Mouse (Mus musculus): ENCODE measurements at regions not wholly inside any gene's neighbourhood (a gene's known extent, or its start where the extent isn't known, plus 50 kb on each side); places are given as distances from the start of the nearest gene placed in this dataset.

DNA sequence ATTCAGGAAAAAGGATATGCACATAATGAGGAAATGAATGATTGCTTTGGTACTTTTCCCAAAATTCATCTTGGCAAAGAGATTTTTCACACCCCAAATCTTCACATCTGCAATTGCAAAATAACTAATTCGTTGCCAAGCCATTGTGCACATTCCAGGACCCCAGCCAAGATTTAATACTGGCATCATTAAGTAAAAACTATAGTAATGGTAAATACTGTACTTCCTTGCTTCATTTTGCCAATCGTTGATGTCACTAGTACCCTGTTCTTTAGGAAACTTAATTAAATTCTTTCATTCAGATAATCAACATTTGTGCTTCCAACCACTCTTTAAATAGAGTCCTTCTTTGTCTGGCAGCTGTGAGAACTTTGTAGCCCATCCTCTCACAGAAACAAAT lies 303.6 kb downstream of the Arl4a start:
- in situ Hi-C loops (cut with MboI; ENCODE audit: low sequenced_read_pairs in 2 of 2, unreplicated experiment in 2 of 2): no loop called here
- Histone ChIP-seq H3K27ac (ENCODE audit: insufficient read depth, low read depth, low read length, poor library complexity, severe bottlenecking) (no peak overlapping the region), H3K4me3 (ENCODE audit: insufficient read depth in 1 of 2, low read depth in 1 of 2, low read length in 2 of 2, poor library complexity in 1 of 2, severe bottlenecking in 1 of 2) (no peak overlapping the region), H3K9ac (ENCODE audit: insufficient read depth, low read depth, low read length, poor library complexity, severe bottlenecking) (no peak overlapping the region), H3K9me3 (ENCODE audit: control insufficient read depth, insufficient read depth, low read depth, low read length) (no peaks in the 10 kb centered on the region), H3K4me1 (ENCODE audit: control insufficient read depth in 2 of 2, insufficient read depth in 2 of 2, low read length in 2 of 2, poor library complexity in 1 of 2) (no peaks in the 10 kb centered on the region), H3K36me3 (ENCODE audit: control insufficient read depth, insufficient read depth, low read length, poor library complexity, severe bottlenecking) (no peaks in the 10 kb centered on the region)
- no peak for TF ChIP-seq CHD2 (IDR thresholded peaks at IDR 0.05; ENCODE audit: low read depth, low read length)
- no peak for TF ChIP-seq ZC3H11A (IDR thresholded peaks at IDR 0.05; ENCODE audit: borderline replicate concordance, low read depth, low read length)
- TF ChIP-seq MAFK (IDR thresholded peaks at IDR 0.05; ENCODE audit: insufficient read depth, low read depth, low read length): no peak
- no peak for TF ChIP-seq HCFC1 (IDR thresholded peaks at IDR 0.05; ENCODE audit: borderline replicate concordance, insufficient read depth, low read length)
- no peak for TF ChIP-seq ZNF384 (IDR thresholded peaks at IDR 0.05; ENCODE audit: low read depth, low read length)
- no peak for DNase-seq (ENCODE audit: low read depth, low spot score)

- no peaks in the 10 kb centered on the region for H3K9me3 ChIP-seq (ENCODE audit: control insufficient read depth, insufficient read depth, low read depth, low read length)
- no peak for TF ChIP-seq HCFC1 (IDR thresholded peaks at IDR 0.05; ENCODE audit: borderline replicate concordance, insufficient read depth, low read length)
- TF ChIP-seq ZNF384 (IDR thresholded peaks at IDR 0.05; ENCODE audit: low read depth, low read length): no peak
- no peak for TF ChIP-seq ZC3H11A (IDR thresholded peaks at IDR 0.05; ENCODE audit: borderline replicate concordance, low read depth, low read length)
- no peaks in the 10 kb centered on the region for H3K4me1 ChIP-seq (ENCODE audit: control insufficient read depth in 2 of 2, insufficient read depth in 2 of 2, low read length in 2 of 2, poor library complexity in 1 of 2)
- no peaks in the 10 kb centered on the region for H3K36me3 ChIP-seq (ENCODE audit: control insufficient read depth, insufficient read depth, low read length, poor library complexity, severe bottlenecking)
- no peak overlapping the region for H3K9ac ChIP-seq (ENCODE audit: insufficient read depth, low read depth, low read length, poor library complexity, severe bottlenecking)
- no peak overlapping the region for H3K4me3 ChIP-seq (ENCODE audit: insufficient read depth in 1 of 2, low read depth in 1 of 2, low read length in 2 of 2, poor library complexity in 1 of 2, severe bottlenecking in 1 of 2)
- in situ Hi-C loops (cut with MboI; ENCODE audit: low sequenced_read_pairs in 2 of 2, unreplicated experiment in 2 of 2): no loop called here
- DNase-seq (ENCODE audit: low read depth, low spot score): no peak
- no peak overlapping the region for H3K27ac ChIP-seq (ENCODE audit: insufficient read depth, low read depth, low read length, poor library complexity, severe bottlenecking)
These were observed 306.6 kb downstream of the Arl4a start for GRCm38 (mm10) chr12:39731177-39731576.

- TF ChIP-seq ZNF384 (IDR thresholded peaks at IDR 0.05; ENCODE audit: low read depth, low read length): no peak
- no peak for TF ChIP-seq ZC3H11A (IDR thresholded peaks at IDR 0.05; ENCODE audit: borderline replicate concordance, low read depth, low read length)
- TF ChIP-seq MAFK (IDR thresholded peaks at IDR 0.05; ENCODE audit: insufficient read depth, low read depth, low read length): no peak
- TF ChIP-seq CHD2 (IDR thresholded peaks at IDR 0.05; ENCODE audit: low read depth, low read length): no peak
- TF ChIP-seq HCFC1 (IDR thresholded peaks at IDR 0.05; ENCODE audit: borderline replicate concordance, insufficient read depth, low read length): no peak
- no peaks in the 10 kb centered on the region for H3K9me3 ChIP-seq (ENCODE audit: control insufficient read depth, insufficient read depth, low read depth, low read length)
- H3K4me3 ChIP-seq (ENCODE audit: insufficient read depth in 1 of 2, low read depth in 1 of 2, low read length in 2 of 2, poor library complexity in 1 of 2, severe bottlenecking in 1 of 2): no peak overlapping the region
- in situ Hi-C loops (cut with MboI; ENCODE audit: low sequenced_read_pairs in 2 of 2, unreplicated experiment in 2 of 2): no loop called here
- no peak overlapping the region for H3K9ac ChIP-seq (ENCODE audit: insufficient read depth, low read depth, low read length, poor library complexity, severe bottlenecking)
- no peak overlapping the region for H3K27ac ChIP-seq (ENCODE audit: insufficient read depth, low read depth, low read length, poor library complexity, severe bottlenecking)
- DNase-seq (ENCODE audit: low read depth, low spot score): no peak
- no peaks in the 10 kb centered on the region for H3K4me1 ChIP-seq (ENCODE audit: control insufficient read depth in 2 of 2, insufficient read depth in 2 of 2, low read length in 2 of 2, poor library complexity in 1 of 2)
- no peaks in the 10 kb centered on the region for H3K36me3 ChIP-seq (ENCODE audit: control insufficient read depth, insufficient read depth, low read length, poor library complexity, severe bottlenecking)
These were observed 308.6 kb downstream of the Arl4a start for GRCm38 (mm10) chr12:39729255-39729654.

- in situ Hi-C loops (cut with MboI; ENCODE audit: low sequenced_read_pairs in 2 of 2, unreplicated experiment in 2 of 2): no loop called here
- Histone ChIP-seq H3K27ac (ENCODE audit: insufficient read depth, low read depth, low read length, poor library complexity, severe bottlenecking) (no peak overlapping the region), H3K9ac (ENCODE audit: insufficient read depth, low read depth, low read length, poor library complexity, severe bottlenecking) (no peak overlapping the region), H3K9me3 (ENCODE audit: control insufficient read depth, insufficient read depth, low read depth, low read length) (no peaks in the 10 kb centered on the region), H3K4me1 (ENCODE audit: control insufficient read depth in 2 of 2, insufficient read depth in 2 of 2, low read length in 2 of 2, poor library complexity in 1 of 2) (no peaks in the 10 kb centered on the region), H3K4me3 (ENCODE audit: insufficient read depth in 1 of 2, low read depth in 1 of 2, low read length in 2 of 2, poor library complexity in 1 of 2, severe bottlenecking in 1 of 2) (no peak overlapping the region), H3K36me3 (ENCODE audit: control insufficient read depth, insufficient read depth, low read length, poor library complexity, severe bottlenecking) (no peaks in the 10 kb centered on the region)
- no peak for DNase-seq (ENCODE audit: low read depth, low spot score)
- TF ChIP-seq ZC3H11A (IDR thresholded peaks at IDR 0.05; ENCODE audit: borderline replicate concordance, low read depth, low read length) (no peak), CHD2 (IDR thresholded peaks at IDR 0.05; ENCODE audit: low read depth, low read length) (no peak), MAFK (IDR thresholded peaks at IDR 0.05; ENCODE audit: insufficient read depth, low read depth, low read length) (no peak), HCFC1 (IDR thresholded peaks at IDR 0.05; ENCODE audit: borderline replicate concordance, insufficient read depth, low read length) (no peak), ZNF384 (IDR thresholded peaks at IDR 0.05; ENCODE audit: low read depth, low read length) (no peak)
These were observed 313.7 kb downstream of the Arl4a start for GRCm38 (mm10) chr12:39724172-39724571.

GRCm38 (mm10) chr12:39715120-39715519 lies 322.7 kb downstream of the Arl4a start:
- no peak overlapping the region for H3K27ac ChIP-seq (ENCODE audit: insufficient read depth, low read depth, low read length, poor library complexity, severe bottlenecking)
- no peaks in the 10 kb centered on the region for H3K4me1 ChIP-seq (ENCODE audit: control insufficient read depth in 2 of 2, insufficient read depth in 2 of 2, low read length in 2 of 2, poor library complexity in 1 of 2)
- TF ChIP-seq ZNF384 (IDR thresholded peaks at IDR 0.05; ENCODE audit: low read depth, low read length): no peak
- no peak for TF ChIP-seq HCFC1 (IDR thresholded peaks at IDR 0.05; ENCODE audit: borderline replicate concordance, insufficient read depth, low read length)
- no peak for TF ChIP-seq CHD2 (IDR thresholded peaks at IDR 0.05; ENCODE audit: low read depth, low read length)
- no peak for TF ChIP-seq MAFK (IDR thresholded peaks at IDR 0.05; ENCODE audit: insufficient read depth, low read depth, low read length)
- no peak for TF ChIP-seq ZC3H11A (IDR thresholded peaks at IDR 0.05; ENCODE audit: borderline replicate concordance, low read depth, low read length)
- in situ Hi-C loops (cut with MboI; ENCODE audit: low sequenced_read_pairs in 2 of 2, unreplicated experiment in 2 of 2): no loop called here
- H3K36me3 ChIP-seq (ENCODE audit: control insufficient read depth, insufficient read depth, low read length, poor library complexity, severe bottlenecking): no peaks in the 10 kb centered on the region
- no peak overlapping the region for H3K9ac ChIP-seq (ENCODE audit: insufficient read depth, low read depth, low read length, poor library complexity, severe bottlenecking)
- H3K9me3 ChIP-seq (ENCODE audit: control insufficient read depth, insufficient read depth, low read depth, low read length): no peaks in the 10 kb centered on the region
- no peak for DNase-seq (ENCODE audit: low read depth, low spot score)
- H3K4me3 ChIP-seq (ENCODE audit: insufficient read depth in 1 of 2, low read depth in 1 of 2, low read length in 2 of 2, poor library complexity in 1 of 2, severe bottlenecking in 1 of 2): no peak overlapping the region
